Mouse (Mus musculus): ENCODE results near the gene Slc41a1.

DNA sequence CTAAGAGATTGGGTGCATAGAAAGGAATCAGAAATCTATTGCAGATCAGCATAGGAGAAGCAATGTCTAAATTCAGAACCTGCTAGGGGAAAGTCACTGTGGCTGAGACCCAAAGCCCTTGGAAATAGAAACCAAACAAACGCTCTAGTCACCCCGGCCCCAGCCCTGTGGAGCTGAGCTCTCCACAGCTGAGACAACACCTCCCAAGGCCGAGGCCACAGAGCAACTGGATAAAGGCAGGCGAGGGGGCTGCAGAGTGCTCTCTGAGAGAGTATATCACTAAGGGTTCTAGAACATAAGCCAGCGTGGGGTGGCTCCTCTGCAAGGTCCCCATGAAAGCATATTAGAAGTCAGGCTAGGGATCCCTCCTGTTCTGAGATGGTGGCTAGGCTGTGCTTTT is 11.2 kb downstream of the Slc41a1 start:
- TF ChIP-seq CHD2 (IDR thresholded peaks at IDR 0.05; ENCODE audit: low read length) (no peak), ETS1 (conservative IDR thresholded peaks at IDR 0.05; ENCODE audit: low read depth, low read length) (no peak), EP300 (IDR thresholded peaks at IDR 0.05; ENCODE audit: low read length) (no peak), CTCF (conservative IDR thresholded peaks at IDR 0.05 in 1 of 2, IDR thresholded peaks at IDR 0.05 in 1 of 2; ENCODE audit: low read depth in 2 of 2, low read length in 2 of 2) (no peak), POLR2A (IDR thresholded peaks at IDR 0.05; ENCODE audit: low read depth, low read length) (no peak), HCFC1 (IDR thresholded peaks at IDR 0.05; ENCODE audit: low read depth, low read length) (no peak), USF1 (IDR thresholded peaks at IDR 0.05; ENCODE audit: low read depth, low read length) (no peak), POLR2AphosphoS2 (IDR thresholded peaks at IDR 0.05; ENCODE audit: low read depth, low read length) (no peak), SMC3 (IDR thresholded peaks at IDR 0.05; ENCODE audit: low read depth, low read length) (no peak), NELFE (IDR thresholded peaks at IDR 0.05; ENCODE audit: low read depth, low read length) (no peak), TBP (conservative IDR thresholded peaks at IDR 0.05; ENCODE audit: low read depth, low read length) (no peak), MEF2A (IDR thresholded peaks at IDR 0.05; ENCODE audit: borderline replicate concordance, low read depth, low read length) (no peak), TCF12 (IDR thresholded peaks at IDR 0.05; ENCODE audit: low read depth, low read length) (no peak)

Measured in CH12.LX (cell line).